Mouse (Mus musculus) limb, embryonic 14.5 days (tissue): ENCODE data around the gene Lin7b. TPM values are rescaled to one million over a fixed set of nuclear protein-coding genes. Genes with fewer than 3 reads are reported as not detected.

ENCODE experiments used
- ATAC-seq: fragments of 200-750 bp; cut with Nextera tagmentation; 2 replicates; pipeline ENCODE4 v1.8.0; 2017; ENCODE audit warnings: low read depth, moderate number of reproducible peaks, moderate TSS enrichment; ENCODE audit not compliant: low FRiP score
- DNase-seq: peaks from one replicate; pipeline ENCODE4 v3.0.0-alpha.2; 2015; ENCODE audit warnings: low spot score
- H3K27ac ChIP-seq: fragments of 300-500 bp; sonication (generic); replicated peaks from 2 replicates; pipeline ENCODE4 v1.5.1; 2014; ENCODE audit warnings: low read depth, mild to moderate bottlenecking, low read length, moderate library complexity, mixed read lengths
- H3K27me3 ChIP-seq: fragments of 300-500 bp; sonication (generic); 2 replicates; pipeline ENCODE4 v1.6.1; 2014; ENCODE audit warnings: low read length, mixed read lengths; ENCODE audit not compliant: control insufficient read depth, insufficient read depth
- H3K36me3 ChIP-seq: fragments of 300-500 bp; sonication (generic); 2 replicates; pipeline ENCODE4 v1.6.1; 2014; ENCODE audit warnings: mild to moderate bottlenecking, low read length, moderate library complexity, mixed read lengths; ENCODE audit not compliant: control insufficient read depth, insufficient read depth
- H3K4me1 ChIP-seq: fragments of 300-500 bp; sonication (generic); 2 replicates; pipeline ENCODE4 v1.6.1; 2014; ENCODE audit warnings: antibody characterized with exemption, low read length, mixed read lengths; ENCODE audit not compliant: control insufficient read depth, insufficient read depth
- H3K4me2 ChIP-seq: fragments of 300-500 bp; sonication (generic); replicated peaks from 2 replicates; pipeline ENCODE4 v1.6.1; 2014; ENCODE audit warnings: low read depth, mild to moderate bottlenecking, low read length, moderate library complexity; ENCODE audit not compliant: severe bottlenecking
- H3K4me3 ChIP-seq: fragments of 300-500 bp; sonication (generic); replicated peaks from 2 replicates; pipeline ENCODE4 v1.5.1; 2014; ENCODE audit warnings: low read length
- H3K9ac ChIP-seq: fragments of 300-500 bp; sonication (generic); 2 replicates; pipeline ENCODE4 v1.6.1; 2014; ENCODE audit warnings: mild to moderate bottlenecking, low read depth, low read length, moderate library complexity; ENCODE audit not compliant: severe bottlenecking
- H3K9me3 ChIP-seq: fragments of 300-500 bp; sonication (generic); 2 replicates; pipeline ENCODE4 v1.6.1; 2016; ENCODE audit warnings: low read length; ENCODE audit not compliant: control insufficient read depth
- POLR2A ChIP-seq: fragments of 200-500 bp; IDR thresholded peaks from 2 replicates; pipeline ENCODE4 v1.8.0; 2012; ENCODE audit warnings: inconsistent platforms, mild to moderate bottlenecking, moderate library complexity, borderline replicate concordance; ENCODE audit not compliant: insufficient read depth, insufficient read length; ENCODE audit errors: extremely low read depth
- WGBS: fragments of 180-500 bp; shearing (Covaris S2); extraction: QIAGEN DNeasy Blood & Tissue Kit; methylation state at CpG from one replicate; pipeline ENCODE4 v1.1.7; 2014; 5-methylcytosine and 5-hydroxymethylcytosine counted together
- polyA plus RNA-seq, 2 experiments: library from polyadenylated mRNA; depleted of rRNA in 1 of 2; stranded (reverse) in 1 of 2; unstranded in 1 of 2; fragments of >200 nt; fragmentation: Nextera tagmentation in 1 of 2; extraction: Ambion mirVana in 1 of 2; gene quantifications; 2 replicates each; pipeline versions ENCODE4 v1.2.1 to v1.2.3; 2012 to 2014

Lin7b gene
- polyA plus RNA-seq, 2 experiments = 1.7 to 4.7 TPM

- Histone ChIP-seq H3K36me3 (0 out of 2 replicates have a peak, but pooled peaks cover 3% of the 10 kb centered on the region), H3K4me3 (no peak overlapping the region), H3K9ac (no peak overlapping the region), H3K27me3 (peaks cover 12% of the 10 kb centered on the region), H3K4me1 (no peaks in the 10 kb centered on the region), H3K27ac (no peak overlapping the region), H3K4me2 (no peak overlapping the region), H3K9me3 (no peaks in the 10 kb centered on the region)
- TF ChIP-seq POLR2A = no peak
- 61% methylated on average over 13 of the region's 13 CpGs for WGBS
- DNase-seq (no peak), ATAC-seq (no peak)
Measured at GRCm38 (mm10) chr7:45356087-45356486, 14.3 kb downstream of the Lin7b start.

GRCm38 (mm10) chr7:45355318-45356020 is 14.9 kb downstream of the Lin7b start:
- H3K27me3 ChIP-seq = 0 out of 2 replicates have a peak, but pooled peaks cover 6% of the 10 kb centered on the region
- H3K9me3 ChIP-seq = no peaks in the 10 kb centered on the region
- H3K36me3 ChIP-seq = 0 out of 2 replicates have a peak, but pooled peaks cover 3% of the 10 kb centered on the region
- no peak for DNase-seq
- no peaks in the 10 kb centered on the region for H3K4me1 ChIP-seq
- 76% methylated on average over 15 of the region's 15 CpGs for WGBS
- no peak overlapping the region for H3K4me2 ChIP-seq
- no peak for TF ChIP-seq POLR2A
- no peak overlapping the region for H3K4me3 ChIP-seq
- H3K9ac ChIP-seq = no peak overlapping the region
- no peak for ATAC-seq
- H3K27ac ChIP-seq = no peak overlapping the region

- Histone ChIP-seq H3K27ac (no peak overlapping the region), H3K36me3 (0 out of 2 replicates have a peak, but pooled peaks cover 3% of the 10 kb centered on the region), H3K27me3 (no peaks in the 10 kb centered on the region), H3K9me3 (no peaks in the 10 kb centered on the region), H3K4me1 (no peaks in the 10 kb centered on the region), H3K4me2 (no peak overlapping the region), H3K4me3 (no peak overlapping the region), H3K9ac (no peak overlapping the region)
- 10% methylated on average over 5 of the region's 5 CpGs for WGBS
- ATAC-seq (no peak), DNase-seq (no peak)
- TF ChIP-seq POLR2A = no peak
Measured at GRCm38 (mm10) chr7:45353041-45353440, 17.3 kb downstream of the Lin7b start.

GRCm38 (mm10) chr7:45346905-45347304 is 23.5 kb downstream of the Lin7b start:
- no peaks in the 10 kb centered on the region for H3K4me1 ChIP-seq
- H3K4me2 ChIP-seq = no peak overlapping the region
- ATAC-seq = no peak
- DNase-seq = no peak
- no peaks in the 10 kb centered on the region for H3K27me3 ChIP-seq
- no peak overlapping the region for H3K27ac ChIP-seq
- no peak overlapping the region for H3K9ac ChIP-seq
- 76% methylated on average over 13 of the region's 13 CpGs for whole genome bisulfite sequencing
- no peak for TF ChIP-seq POLR2A
- H3K9me3 ChIP-seq = no peaks in the 10 kb centered on the region
- H3K4me3 ChIP-seq = no peak overlapping the region
- no peaks in the 10 kb centered on the region for H3K36me3 ChIP-seq

- H3K27ac ChIP-seq = no peak overlapping the region
- no peak overlapping the region for H3K4me2 ChIP-seq
- no peak for DNase-seq
- no peak for TF ChIP-seq POLR2A
- H3K36me3 ChIP-seq = no peaks in the 10 kb centered on the region
- peaks cover 22% of the 10 kb centered on the region for H3K4me1 ChIP-seq
- no peak overlapping the region for H3K9ac ChIP-seq
- no peaks in the 10 kb centered on the region for H3K27me3 ChIP-seq
- H3K4me3 ChIP-seq = no peak overlapping the region
- H3K9me3 ChIP-seq = no peaks in the 10 kb centered on the region
- no peak for ATAC-seq
- WGBS = 30% methylated on average over 13 of the region's 13 CpGs
Measured at GRCm38 (mm10) chr7:45343543-45343942, 26.8 kb downstream of the Lin7b start.

- ATAC-seq = no peak
- no peak overlapping the region for H3K27ac ChIP-seq
- no peaks in the 10 kb centered on the region for H3K27me3 ChIP-seq
- no peak for TF ChIP-seq POLR2A
- WGBS = 91% methylated on average over 11 of the region's 11 CpGs
- no peaks in the 10 kb centered on the region for H3K36me3 ChIP-seq
- H3K4me2 ChIP-seq = no peak overlapping the region
- H3K9me3 ChIP-seq = no peaks in the 10 kb centered on the region
- peaks cover 32% of the 10 kb centered on the region for H3K4me1 ChIP-seq
- H3K4me3 ChIP-seq = no peak overlapping the region
- no peak for DNase-seq
- H3K9ac ChIP-seq = no peak overlapping the region
Measured at GRCm38 (mm10) chr7:45342081-45342480, 28.3 kb downstream of the Lin7b start.
